Mouse (Mus musculus): ENCODE results near the gene Reep1. TPM values are rescaled to one million over a fixed set of nuclear protein-coding genes. Genes with fewer than 3 reads are reported as not detected.
A peak's percentile ranks its signal among the peaks of the same experiment; 100 is the strongest.

Gene Reep1
- polyA plus RNA-seq, 1 experiment from 2014 or later, result 28.4 TPM

DNA sequence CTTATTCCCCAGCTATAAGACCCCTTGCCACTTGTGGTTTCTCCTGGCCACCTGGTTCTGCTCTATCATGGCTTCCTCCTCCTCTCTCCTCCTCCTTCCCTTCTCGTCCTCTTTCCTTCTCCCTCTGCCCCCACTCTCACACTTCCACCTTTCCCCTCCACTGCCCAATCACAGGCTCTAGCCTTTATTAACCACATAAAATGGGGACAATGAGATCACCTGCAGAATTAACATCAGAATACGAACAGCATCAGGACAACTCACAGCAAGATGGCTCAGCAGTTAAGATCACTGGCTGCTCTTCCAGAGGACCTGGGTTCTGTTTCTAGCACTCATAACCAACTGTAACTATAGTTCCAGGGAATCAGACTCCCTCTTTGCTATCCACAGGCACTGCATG lies 72.5 kb downstream of the Reep1 start:
- 67% methylated on average over 2 of the region's 2 CpGs for WGBS
- Histone ChIP-seq H3K4me2 (ENCODE audit: low read depth, low read length) (no peak overlapping the region), H3K27ac (replicated peaks; ENCODE audit: low read depth, low read length) (no peak overlapping the region), H3K9ac (ENCODE audit: low read depth, low read length) (no peak overlapping the region), H3K4me1 (ENCODE audit: control insufficient read depth, insufficient read depth, low read length) (no peaks in the 10 kb centered on the region), H3K4me3 (ENCODE audit: low read depth, low read length) (no peak overlapping the region), H3K27me3 (replicated peaks; ENCODE audit: control insufficient read depth, insufficient read depth, low read length) (no peaks in the 10 kb centered on the region), H3K36me3 (ENCODE audit: control insufficient read depth, insufficient read depth, low read length) (no peaks in the 10 kb centered on the region), H3K9me3 (ENCODE audit: control insufficient read depth, low read length) (no peaks in the 10 kb centered on the region)
- no peak for DNase-seq (ENCODE audit: low spot score)
- ATAC-seq (ENCODE audit: low read depth), result no peak

DNA sequence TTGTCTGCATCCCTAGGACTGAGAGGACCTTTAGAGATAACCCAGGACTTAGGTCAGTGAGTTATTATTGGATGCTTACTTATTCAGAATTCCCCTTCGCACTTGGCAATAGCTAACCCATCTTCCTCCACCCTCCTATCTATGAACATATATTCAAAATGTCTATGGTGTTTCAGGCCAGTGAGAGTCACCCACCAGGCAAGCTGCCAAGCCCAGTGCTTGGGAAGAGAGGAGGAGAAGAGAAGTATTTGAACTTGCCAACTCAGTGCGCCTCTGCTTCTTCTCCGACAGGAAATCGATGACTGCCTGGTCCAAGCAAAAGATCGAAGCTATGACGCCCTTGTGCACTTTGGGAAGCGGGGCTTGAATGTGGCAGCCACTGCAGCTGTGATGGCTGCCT lies 73.1 kb downstream of the Reep1 start:
- no peak for ATAC-seq (ENCODE audit: low read depth)
- Histone ChIP-seq H3K27me3 (replicated peaks; ENCODE audit: control insufficient read depth, insufficient read depth, low read length) (no peaks in the 10 kb centered on the region), H3K9ac (ENCODE audit: low read depth, low read length) (no peak overlapping the region), H3K27ac (replicated peaks; ENCODE audit: low read depth, low read length) (no peak overlapping the region), H3K4me2 (ENCODE audit: low read depth, low read length) (no peak overlapping the region), H3K36me3 (ENCODE audit: control insufficient read depth, insufficient read depth, low read length) (no peaks in the 10 kb centered on the region), H3K4me1 (ENCODE audit: control insufficient read depth, insufficient read depth, low read length) (no peaks in the 10 kb centered on the region), H3K9me3 (ENCODE audit: control insufficient read depth, low read length) (no peaks in the 10 kb centered on the region), H3K4me3 (ENCODE audit: low read depth, low read length) (no peak overlapping the region)
- no peak for DNase-seq (ENCODE audit: low spot score)
- 91% methylated on average over 7 of the region's 7 CpGs for WGBS

DNA sequence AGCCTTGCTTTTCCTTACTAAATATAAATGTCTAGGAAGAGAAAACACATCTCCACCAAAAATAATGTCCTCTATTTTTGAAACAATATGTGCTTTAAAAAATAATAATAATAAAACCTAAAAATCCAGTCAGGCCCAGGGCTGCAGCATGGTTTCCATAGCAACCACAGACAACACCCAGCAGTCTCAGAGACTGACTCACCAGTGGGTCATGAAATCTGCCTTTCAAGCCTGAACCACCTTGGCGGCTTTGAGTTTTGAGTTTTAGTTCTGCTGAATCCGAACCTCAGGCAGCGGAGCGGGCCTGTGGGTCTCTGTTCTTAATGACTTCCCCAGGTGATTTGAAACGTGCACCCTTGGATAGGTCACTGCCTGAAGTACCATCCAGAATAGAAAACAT lies 75.8 kb downstream of the Reep1 start:
- WGBS, result 91% methylated on average over 5 of the region's 5 CpGs

DNA sequence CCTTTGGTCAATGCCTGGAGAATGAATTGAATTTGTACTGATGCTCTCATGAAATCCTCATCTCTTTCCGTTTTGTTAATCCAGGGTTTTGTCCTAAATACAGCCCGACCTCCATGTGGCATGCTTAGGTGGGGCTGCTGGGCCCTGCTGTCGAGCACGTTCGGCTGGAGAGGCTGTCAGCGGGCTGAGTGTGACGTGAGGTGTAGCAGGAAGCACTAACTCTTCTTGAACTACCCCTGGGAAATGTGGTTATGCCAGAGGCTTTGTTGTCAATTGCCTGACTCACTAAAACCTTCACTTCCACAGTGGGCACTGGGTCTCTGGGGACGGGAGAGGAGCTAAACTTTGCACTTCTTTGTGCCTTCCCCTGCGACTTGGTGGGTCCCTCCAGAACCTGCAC lies 81.0 kb downstream of the Reep1 start:
- Histone ChIP-seq H3K9ac (ENCODE audit: low read depth, low read length) (no peak overlapping the region), H3K4me1 (ENCODE audit: control insufficient read depth, insufficient read depth, low read length) (no peaks in the 10 kb centered on the region), H3K27ac (replicated peaks; ENCODE audit: low read depth, low read length) (no peak overlapping the region), H3K36me3 (ENCODE audit: control insufficient read depth, insufficient read depth, low read length) (no peaks in the 10 kb centered on the region), H3K4me3 (ENCODE audit: low read depth, low read length) (no peak overlapping the region), H3K4me2 (ENCODE audit: low read depth, low read length) (no peak overlapping the region), H3K9me3 (ENCODE audit: control insufficient read depth, low read length) (no peaks in the 10 kb centered on the region), H3K27me3 (replicated peaks; ENCODE audit: control insufficient read depth, insufficient read depth, low read length) (no peaks in the 10 kb centered on the region)
- ATAC-seq (ENCODE audit: low read depth) (peak; percentile 30; the same call in 1 of the 2 replicates), DNase-seq (ENCODE audit: low spot score) (no peak)
- WGBS, result 68% methylated on average over 9 of the region's 9 CpGs

More for the DNA sequence above, 75.8 kb downstream of the Reep1 start:
- no peaks in the 10 kb centered on the region for H3K36me3 ChIP-seq (ENCODE audit: control insufficient read depth, insufficient read depth, low read length)
- H3K4me3 ChIP-seq (ENCODE audit: low read depth, low read length), result no peak overlapping the region
- no peak overlapping the region for H3K9ac ChIP-seq (ENCODE audit: low read depth, low read length)
- no peak overlapping the region for H3K27ac ChIP-seq (replicated peaks; ENCODE audit: low read depth, low read length)
- ATAC-seq (ENCODE audit: low read depth), result no peak
- no peaks in the 10 kb centered on the region for H3K4me1 ChIP-seq (ENCODE audit: control insufficient read depth, insufficient read depth, low read length)
- no peaks in the 10 kb centered on the region for H3K27me3 ChIP-seq (replicated peaks; ENCODE audit: control insufficient read depth, insufficient read depth, low read length)
- no peak overlapping the region for H3K4me2 ChIP-seq (ENCODE audit: low read depth, low read length)
- no peaks in the 10 kb centered on the region for H3K9me3 ChIP-seq (ENCODE audit: control insufficient read depth, low read length)
- DNase-seq (ENCODE audit: low spot score), result no peak

DNA sequence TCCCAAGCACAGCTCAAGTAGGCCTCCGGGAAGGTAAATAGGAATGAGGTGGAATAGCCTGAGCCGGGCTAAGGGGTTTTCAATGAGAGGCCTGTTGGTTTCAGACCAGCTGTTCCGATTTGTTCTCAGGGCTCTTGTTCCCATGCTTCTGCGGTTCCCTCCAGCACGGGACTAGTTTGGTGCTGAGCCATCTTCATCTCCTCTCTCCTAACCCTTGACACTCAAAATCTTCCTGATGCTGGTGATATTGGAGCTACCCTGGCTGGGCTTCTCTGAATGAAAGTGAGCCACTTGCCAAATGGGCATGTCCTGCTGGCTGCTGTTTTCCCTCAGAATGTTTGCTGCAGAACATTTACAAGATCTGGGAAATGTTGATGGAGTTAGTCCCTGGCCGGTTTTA lies 84.4 kb downstream of the Reep1 start:
- no peaks in the 10 kb centered on the region for H3K36me3 ChIP-seq (ENCODE audit: control insufficient read depth, insufficient read depth, low read length)
- WGBS, result 81% methylated on average over 6 of the region's 6 CpGs
- no peak for ATAC-seq (ENCODE audit: low read depth)
- no peaks in the 10 kb centered on the region for H3K9me3 ChIP-seq (ENCODE audit: control insufficient read depth, low read length)
- no peak for DNase-seq (ENCODE audit: low spot score)
- no peak overlapping the region for H3K9ac ChIP-seq (ENCODE audit: low read depth, low read length)
- no peak overlapping the region for H3K4me2 ChIP-seq (ENCODE audit: low read depth, low read length)
- no peaks in the 10 kb centered on the region for H3K27me3 ChIP-seq (replicated peaks; ENCODE audit: control insufficient read depth, insufficient read depth, low read length)
- H3K4me3 ChIP-seq (ENCODE audit: low read depth, low read length), result no peak overlapping the region
- H3K27ac ChIP-seq (replicated peaks; ENCODE audit: low read depth, low read length), result no peak overlapping the region
- H3K4me1 ChIP-seq (ENCODE audit: control insufficient read depth, insufficient read depth, low read length), result no peaks in the 10 kb centered on the region

DNA sequence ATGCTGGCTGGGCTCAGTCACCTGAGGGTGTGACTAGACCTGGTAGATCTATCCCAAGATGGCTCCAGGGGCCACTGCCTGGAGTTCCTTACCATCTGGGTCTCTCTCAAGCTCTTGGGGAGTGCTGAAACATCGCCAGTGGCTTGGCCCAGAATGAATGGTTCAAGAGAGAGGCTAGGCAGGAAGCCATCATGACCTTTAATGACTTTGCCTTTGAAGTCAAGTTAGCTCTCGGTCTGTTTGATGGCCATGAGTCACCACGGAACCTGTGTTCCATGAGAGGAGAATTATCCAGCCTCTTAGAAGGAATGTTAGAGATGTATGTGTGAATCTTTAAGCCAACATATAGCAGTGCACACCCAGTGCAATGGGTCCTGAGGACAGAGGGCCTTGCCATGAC lies 92.0 kb downstream of the Reep1 start:
- Histone ChIP-seq H3K36me3 (ENCODE audit: control insufficient read depth, insufficient read depth, low read length) (no peaks in the 10 kb centered on the region), H3K9ac (ENCODE audit: low read depth, low read length) (no peak overlapping the region), H3K4me1 (ENCODE audit: control insufficient read depth, insufficient read depth, low read length) (no peaks in the 10 kb centered on the region), H3K27me3 (replicated peaks; ENCODE audit: control insufficient read depth, insufficient read depth, low read length) (no peaks in the 10 kb centered on the region), H3K4me2 (ENCODE audit: low read depth, low read length) (no peak overlapping the region), H3K4me3 (ENCODE audit: low read depth, low read length) (no peak overlapping the region), H3K27ac (replicated peaks; ENCODE audit: low read depth, low read length) (no peak overlapping the region), H3K9me3 (ENCODE audit: control insufficient read depth, low read length) (no peaks in the 10 kb centered on the region)
- 75% methylated on average over 3 of the region's 3 CpGs for WGBS
- no peak for ATAC-seq (ENCODE audit: low read depth)
- no peak for DNase-seq (ENCODE audit: low spot score)

DNA sequence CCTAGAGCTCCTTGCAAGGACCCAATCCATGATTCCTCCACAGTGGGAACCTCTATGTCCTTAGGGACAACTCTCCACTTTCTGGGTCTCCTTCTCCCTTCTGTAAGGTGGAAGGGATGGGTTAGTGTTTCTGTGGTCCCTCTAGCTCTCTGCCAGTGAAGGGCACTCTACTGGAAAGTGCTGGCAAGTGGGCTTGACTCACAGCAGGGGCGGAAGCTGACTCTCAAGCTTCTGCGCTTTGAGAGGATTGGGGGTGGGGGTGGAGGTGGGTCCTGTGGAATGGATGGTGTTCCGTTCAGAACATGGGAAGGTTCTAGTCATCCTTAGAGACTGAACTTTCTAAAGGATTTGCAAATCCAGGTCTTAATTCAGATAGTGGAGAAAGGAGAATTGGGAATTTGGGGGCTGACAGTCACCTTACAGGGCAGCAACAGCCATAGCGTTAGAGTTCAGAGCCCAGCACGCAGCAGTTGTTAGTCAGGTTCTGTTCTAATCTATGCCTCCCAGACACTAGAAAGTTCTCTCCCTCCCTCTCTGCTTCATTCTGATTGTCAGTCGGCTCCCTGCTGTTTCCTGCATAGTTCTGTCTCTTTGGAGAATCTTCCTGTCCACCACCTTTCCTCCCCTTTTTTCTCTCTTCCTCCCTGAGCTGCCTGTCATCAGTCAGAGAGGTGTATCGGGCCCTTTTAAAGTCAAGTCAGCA lies 93.8 kb downstream of the Reep1 start:
- 58% methylated on average over 7 of the region's 7 CpGs for WGBS
- Histone ChIP-seq H3K9ac (ENCODE audit: low read depth, low read length) (no peak overlapping the region), H3K4me1 (ENCODE audit: control insufficient read depth, insufficient read depth, low read length) (no peaks in the 10 kb centered on the region), H3K4me3 (ENCODE audit: low read depth, low read length) (no peak overlapping the region), H3K9me3 (ENCODE audit: control insufficient read depth, low read length) (no peaks in the 10 kb centered on the region), H3K27me3 (replicated peaks; ENCODE audit: control insufficient read depth, insufficient read depth, low read length) (no peaks in the 10 kb centered on the region), H3K36me3 (ENCODE audit: control insufficient read depth, insufficient read depth, low read length) (no peaks in the 10 kb centered on the region), H3K4me2 (ENCODE audit: low read depth, low read length) (no peak overlapping the region), H3K27ac (replicated peaks; ENCODE audit: low read depth, low read length) (no peak overlapping the region)
- no peak for DNase-seq (ENCODE audit: low spot score)
- no peak for ATAC-seq (ENCODE audit: low read depth)

DNA sequence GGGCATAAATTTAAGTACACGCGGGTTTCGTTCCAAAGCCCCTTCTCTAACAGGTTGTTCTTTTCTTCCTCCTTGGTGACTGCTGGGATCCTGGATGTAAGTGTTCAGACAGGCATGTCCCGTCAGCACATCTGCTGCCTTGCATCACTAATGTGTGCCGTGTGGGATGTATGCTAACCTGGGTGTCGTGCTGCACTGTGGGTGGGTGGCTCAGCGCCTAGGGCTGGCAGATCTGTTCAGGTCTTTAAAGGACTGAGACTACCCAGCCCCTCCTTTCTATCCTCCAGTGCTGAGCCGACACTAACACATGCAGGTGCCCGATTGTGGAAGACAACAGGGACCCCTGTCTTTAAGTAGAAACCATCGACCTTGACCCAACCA lies 94.3 kb downstream of the Reep1 start:
- 74% methylated on average over 10 of the region's 10 CpGs for WGBS
- H3K9ac ChIP-seq (ENCODE audit: low read depth, low read length), result no peak overlapping the region
- no peaks in the 10 kb centered on the region for H3K27me3 ChIP-seq (replicated peaks; ENCODE audit: control insufficient read depth, insufficient read depth, low read length)
- H3K36me3 ChIP-seq (ENCODE audit: control insufficient read depth, insufficient read depth, low read length), result no peaks in the 10 kb centered on the region
- ATAC-seq (ENCODE audit: low read depth) (no peak), DNase-seq (ENCODE audit: low spot score) (no peak)
- no peaks in the 10 kb centered on the region for H3K4me1 ChIP-seq (ENCODE audit: control insufficient read depth, insufficient read depth, low read length)
- H3K27ac ChIP-seq (replicated peaks; ENCODE audit: low read depth, low read length), result no peak overlapping the region
- H3K4me2 ChIP-seq (ENCODE audit: low read depth, low read length), result no peak overlapping the region
- no peak overlapping the region for H3K4me3 ChIP-seq (ENCODE audit: low read depth, low read length)
- no peaks in the 10 kb centered on the region for H3K9me3 ChIP-seq (ENCODE audit: control insufficient read depth, low read length)

DNA sequence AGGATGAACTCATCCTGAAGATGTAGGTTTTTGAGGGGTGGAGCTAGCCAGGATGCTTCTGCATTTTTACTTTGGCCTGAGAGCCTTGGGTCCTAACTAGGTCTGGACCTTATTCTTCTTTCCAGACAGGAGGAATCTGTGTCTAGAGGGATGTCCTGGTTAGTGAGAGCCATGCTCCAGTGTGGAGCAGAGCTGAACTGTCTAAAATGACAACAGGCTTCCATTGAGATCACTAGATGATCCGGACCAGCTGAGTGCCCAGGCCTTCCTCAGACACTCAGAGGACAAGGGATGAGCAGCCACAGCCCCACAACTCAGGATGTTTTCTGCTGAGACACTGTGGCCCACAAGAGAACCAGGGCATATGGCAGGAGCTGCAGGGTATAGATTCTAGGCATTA lies 96.2 kb downstream of the Reep1 start:
- DNase-seq (ENCODE audit: low spot score) (no peak), ATAC-seq (ENCODE audit: low read depth) (peak; percentile 9; the same call in 1 of the 2 replicates)
- no peak overlapping the region for H3K9ac ChIP-seq (ENCODE audit: low read depth, low read length)

More for the DNA sequence above, 96.2 kb downstream of the Reep1 start:
- no peak overlapping the region for H3K4me3 ChIP-seq (ENCODE audit: low read depth, low read length)
- 77% methylated on average over 1 of the region's 1 CpGs for WGBS
- no peaks in the 10 kb centered on the region for H3K36me3 ChIP-seq (ENCODE audit: control insufficient read depth, insufficient read depth, low read length)
- no peaks in the 10 kb centered on the region for H3K9me3 ChIP-seq (ENCODE audit: control insufficient read depth, low read length)
- H3K4me1 ChIP-seq (ENCODE audit: control insufficient read depth, insufficient read depth, low read length), result no peaks in the 10 kb centered on the region
- H3K27me3 ChIP-seq (replicated peaks; ENCODE audit: control insufficient read depth, insufficient read depth, low read length), result no peaks in the 10 kb centered on the region
- no peak overlapping the region for H3K27ac ChIP-seq (replicated peaks; ENCODE audit: low read depth, low read length)
- H3K4me2 ChIP-seq (ENCODE audit: low read depth, low read length), result no peak overlapping the region

Data from embryonic facial prominence, embryonic 14.5 days (tissue).